Mouse (Mus musculus): ENCODE measurements at regions not wholly inside any gene's neighbourhood (a gene's known extent, or its start where the extent isn't known, plus 50 kb on each side); places are given as distances from the start of the nearest gene placed in this dataset.
A peak's percentile ranks its signal among the peaks of the same experiment; 100 is the strongest.

- Histone ChIP-seq H3K9me3 (ENCODE audit: control insufficient read depth, low read length) (no peaks in the 10 kb centered on the region), H3K27me3 (replicated peaks; ENCODE audit: control insufficient read depth, insufficient read depth, low read length) (no peaks in the 10 kb centered on the region), H3K9ac (ENCODE audit: low read depth, low read length) (no peak overlapping the region), H3K36me3 (ENCODE audit: control insufficient read depth, insufficient read depth, low read length) (no peaks in the 10 kb centered on the region), H3K27ac (replicated peaks; ENCODE audit: low read depth, low read length) (no peak overlapping the region), H3K4me2 (ENCODE audit: low read depth, low read length) (no peak overlapping the region), H3K4me3 (ENCODE audit: low read depth, low read length) (no peak overlapping the region), H3K4me1 (ENCODE audit: control insufficient read depth, insufficient read depth, low read length) (no peaks in the 10 kb centered on the region)
- 49% methylated on average over 3 of the region's 3 CpGs for WGBS
- ATAC-seq (ENCODE audit: low read depth), result no peak
- no peak for DNase-seq (ENCODE audit: low spot score)
Measured at GRCm38 (mm10) chr1:67428398-67428797, 305.6 kb downstream of the Cps1 start.

- DNase-seq (ENCODE audit: low spot score), result no peak
- H3K4me3 ChIP-seq (ENCODE audit: low read depth, low read length), result no peak overlapping the region
- no peaks in the 10 kb centered on the region for H3K27me3 ChIP-seq (replicated peaks; ENCODE audit: control insufficient read depth, insufficient read depth, low read length)
- WGBS, result 83% methylated on average over 2 of the region's 2 CpGs
- no peaks in the 10 kb centered on the region for H3K4me1 ChIP-seq (ENCODE audit: control insufficient read depth, insufficient read depth, low read length)
- H3K9me3 ChIP-seq (ENCODE audit: control insufficient read depth, low read length), result no peaks in the 10 kb centered on the region
- no peak overlapping the region for H3K4me2 ChIP-seq (ENCODE audit: low read depth, low read length)
- no peak overlapping the region for H3K27ac ChIP-seq (replicated peaks; ENCODE audit: low read depth, low read length)
- H3K9ac ChIP-seq (ENCODE audit: low read depth, low read length), result no peak overlapping the region
- H3K36me3 ChIP-seq (ENCODE audit: control insufficient read depth, insufficient read depth, low read length), result no peaks in the 10 kb centered on the region
- ATAC-seq (ENCODE audit: low read depth), result no peak
Measured at GRCm38 (mm10) chr1:67450831-67451230, 328.0 kb downstream of the Cps1 start.

- Histone ChIP-seq H3K27me3 (replicated peaks; ENCODE audit: control insufficient read depth, insufficient read depth, low read length) (no peaks in the 10 kb centered on the region), H3K27ac (replicated peaks; ENCODE audit: low read depth, low read length) (no peak overlapping the region), H3K9ac (ENCODE audit: low read depth, low read length) (no peak overlapping the region), H3K4me3 (ENCODE audit: low read depth, low read length) (no peak overlapping the region), H3K9me3 (ENCODE audit: control insufficient read depth, low read length) (no peaks in the 10 kb centered on the region), H3K4me1 (ENCODE audit: control insufficient read depth, insufficient read depth, low read length) (0 out of 2 replicates have a peak, but pooled peaks cover 4% of the 10 kb centered on the region), H3K4me2 (ENCODE audit: low read depth, low read length) (no peak overlapping the region), H3K36me3 (ENCODE audit: control insufficient read depth, insufficient read depth, low read length) (no peaks in the 10 kb centered on the region)
- 31% methylated on average over 2 of the region's 2 CpGs for WGBS
- no peak for ATAC-seq (ENCODE audit: low read depth)
- DNase-seq (ENCODE audit: low spot score), result no peak
Measured at GRCm38 (mm10) chr1:67464203-67464602, 341.4 kb downstream of the Cps1 start.

- no peaks in the 10 kb centered on the region for H3K27me3 ChIP-seq (replicated peaks; ENCODE audit: control insufficient read depth, insufficient read depth, low read length)
- no peaks in the 10 kb centered on the region for H3K9me3 ChIP-seq (ENCODE audit: control insufficient read depth, low read length)
- DNase-seq (ENCODE audit: low spot score), result peak; percentile 26
- 0 out of 2 replicates have a peak, but pooled peaks cover 4% of the 10 kb centered on the region for H3K4me1 ChIP-seq (ENCODE audit: control insufficient read depth, insufficient read depth, low read length)
- H3K9ac ChIP-seq (ENCODE audit: low read depth, low read length), result no peak overlapping the region
- H3K4me2 ChIP-seq (ENCODE audit: low read depth, low read length), result no peak overlapping the region
- no peak overlapping the region for H3K27ac ChIP-seq (replicated peaks; ENCODE audit: low read depth, low read length)
- no peaks in the 10 kb centered on the region for H3K36me3 ChIP-seq (ENCODE audit: control insufficient read depth, insufficient read depth, low read length)
- WGBS, result 27% methylated on average over 4 of the region's 4 CpGs
- H3K4me3 ChIP-seq (ENCODE audit: low read depth, low read length), result no peak overlapping the region
- ATAC-seq (ENCODE audit: low read depth), result no peak
Measured at GRCm38 (mm10) chr1:67465527-67465926, 342.7 kb downstream of the Cps1 start.

GRCm38 (mm10) chr1:67477006-67477405, 354.2 kb downstream of the Cps1 start:
- Histone ChIP-seq H3K36me3 (ENCODE audit: control insufficient read depth, insufficient read depth, low read length) (no peaks in the 10 kb centered on the region), H3K4me1 (ENCODE audit: control insufficient read depth, insufficient read depth, low read length) (no peaks in the 10 kb centered on the region), H3K9ac (ENCODE audit: low read depth, low read length) (no peak overlapping the region), H3K27ac (replicated peaks; ENCODE audit: low read depth, low read length) (no peak overlapping the region), H3K27me3 (replicated peaks; ENCODE audit: control insufficient read depth, insufficient read depth, low read length) (no peaks in the 10 kb centered on the region), H3K9me3 (ENCODE audit: control insufficient read depth, low read length) (no peaks in the 10 kb centered on the region), H3K4me3 (ENCODE audit: low read depth, low read length) (no peak overlapping the region), H3K4me2 (ENCODE audit: low read depth, low read length) (peak overlapping the region; percentile 13; the same call in 1 of the 2 replicates)
- ATAC-seq (ENCODE audit: low read depth), result no peak
- WGBS, result 47% methylated on average over 11 of the region's 11 CpGs
- DNase-seq (ENCODE audit: low spot score), result no peak

GRCm38 (mm10) chr1:67477966-67478365, 355.1 kb downstream of the Cps1 start:
- Histone ChIP-seq H3K36me3 (ENCODE audit: control insufficient read depth, insufficient read depth, low read length) (no peaks in the 10 kb centered on the region), H3K4me1 (ENCODE audit: control insufficient read depth, insufficient read depth, low read length) (no peaks in the 10 kb centered on the region), H3K27me3 (replicated peaks; ENCODE audit: control insufficient read depth, insufficient read depth, low read length) (no peaks in the 10 kb centered on the region), H3K9ac (ENCODE audit: low read depth, low read length) (no peak overlapping the region), H3K4me2 (ENCODE audit: low read depth, low read length) (no peak overlapping the region), H3K27ac (replicated peaks; ENCODE audit: low read depth, low read length) (no peak overlapping the region), H3K4me3 (ENCODE audit: low read depth, low read length) (no peak overlapping the region), H3K9me3 (ENCODE audit: control insufficient read depth, low read length) (no peaks in the 10 kb centered on the region)
- ATAC-seq (ENCODE audit: low read depth), result no peak
- peak; percentile 10 for DNase-seq (ENCODE audit: low spot score)
- 91% methylated on average over 3 of the region's 3 CpGs for WGBS

GRCm38 (mm10) chr1:67481974-67482373, 359.1 kb downstream of the Cps1 start:
- 75% methylated on average over 1 of the region's 1 CpGs for WGBS
- Histone ChIP-seq H3K27ac (replicated peaks; ENCODE audit: low read depth, low read length) (no peak overlapping the region), H3K27me3 (replicated peaks; ENCODE audit: control insufficient read depth, insufficient read depth, low read length) (no peaks in the 10 kb centered on the region), H3K9me3 (ENCODE audit: control insufficient read depth, low read length) (no peaks in the 10 kb centered on the region), H3K4me1 (ENCODE audit: control insufficient read depth, insufficient read depth, low read length) (no peaks in the 10 kb centered on the region), H3K9ac (ENCODE audit: low read depth, low read length) (no peak overlapping the region), H3K4me3 (ENCODE audit: low read depth, low read length) (no peak overlapping the region), H3K4me2 (ENCODE audit: low read depth, low read length) (no peak overlapping the region), H3K36me3 (ENCODE audit: control insufficient read depth, insufficient read depth, low read length) (no peaks in the 10 kb centered on the region)
- ATAC-seq (ENCODE audit: low read depth), result no peak
- DNase-seq (ENCODE audit: low spot score), result no peak

- H3K9me3 ChIP-seq (ENCODE audit: control insufficient read depth, low read length), result no peaks in the 10 kb centered on the region
- DNase-seq (ENCODE audit: low spot score) (no peak), ATAC-seq (ENCODE audit: low read depth) (no peak)
- no peaks in the 10 kb centered on the region for H3K27me3 ChIP-seq (replicated peaks; ENCODE audit: control insufficient read depth, insufficient read depth, low read length)
- H3K4me2 ChIP-seq (ENCODE audit: low read depth, low read length), result no peak overlapping the region
- no peaks in the 10 kb centered on the region for H3K36me3 ChIP-seq (ENCODE audit: control insufficient read depth, insufficient read depth, low read length)
- no peaks in the 10 kb centered on the region for H3K4me1 ChIP-seq (ENCODE audit: control insufficient read depth, insufficient read depth, low read length)
- WGBS, result 77% methylated on average over 3 of the region's 3 CpGs
- H3K27ac ChIP-seq (replicated peaks; ENCODE audit: low read depth, low read length), result no peak overlapping the region
- no peak overlapping the region for H3K4me3 ChIP-seq (ENCODE audit: low read depth, low read length)
- no peak overlapping the region for H3K9ac ChIP-seq (ENCODE audit: low read depth, low read length)
Measured at GRCm38 (mm10) chr1:67504140-67504539, 381.3 kb downstream of the Cps1 start.

GRCm38 (mm10) chr1:67505746-67506145, 382.9 kb downstream of the Cps1 start:
- no peaks in the 10 kb centered on the region for H3K9me3 ChIP-seq (ENCODE audit: control insufficient read depth, low read length)
- H3K4me2 ChIP-seq (ENCODE audit: low read depth, low read length), result no peak overlapping the region
- no peaks in the 10 kb centered on the region for H3K36me3 ChIP-seq (ENCODE audit: control insufficient read depth, insufficient read depth, low read length)
- no peak overlapping the region for H3K27ac ChIP-seq (replicated peaks; ENCODE audit: low read depth, low read length)
- H3K27me3 ChIP-seq (replicated peaks; ENCODE audit: control insufficient read depth, insufficient read depth, low read length), result no peaks in the 10 kb centered on the region
- WGBS, result 61% methylated on average over 2 of the region's 2 CpGs
- ATAC-seq (ENCODE audit: low read depth) (no peak), DNase-seq (ENCODE audit: low spot score) (peak; percentile 22)
- no peak overlapping the region for H3K4me3 ChIP-seq (ENCODE audit: low read depth, low read length)
- H3K4me1 ChIP-seq (ENCODE audit: control insufficient read depth, insufficient read depth, low read length), result no peaks in the 10 kb centered on the region
- no peak overlapping the region for H3K9ac ChIP-seq (ENCODE audit: low read depth, low read length)
